Mouse (Mus musculus) heart, postnatal 10 days (tissue): ENCODE data around the gene Cldn11. TPM values are rescaled to one million over a fixed set of nuclear protein-coding genes. Genes with fewer than 3 reads are reported as not detected.
A peak's percentile ranks its signal among the peaks of the same experiment; 100 is the strongest.
"Not testable (repeated sequence)": the region's sequence is repeated elsewhere in the genome, so short reads cannot be mapped to it uniquely, and the experiment has no call there.

Experiments used
- DNase-seq, 2 experiments: peaks; one replicate each; pipeline ENCODE4 v3.0.0; 2021
- intact Hi-C: fragments of 180-260 bp; cut with DNase I; formaldehyde crosslinking; loops from one replicate; pipeline ENCODE4 v1.15.1; 2025
- total RNA-seq, 2 experiments: library from RNA; stranded (reverse); gene quantifications; 2 replicates each; pipeline ENCODE4 v1.2.3; 2021

The Cldn11 gene
- 1 to 10 TPM; 2.1 to 2.2 TPM for total RNA-seq

- intact Hi-C loops: loop anchor here (5.0 kb wide), 1 partner anchor 88 kb away; no protein-coding TSS in a partner anchor
Measured at GRCm38 (mm10) chr3:31149706-31150105, at the start of gene Cldn11. Gene Cldn11 (plus strand): TSS chr3:31149920.

DNA sequence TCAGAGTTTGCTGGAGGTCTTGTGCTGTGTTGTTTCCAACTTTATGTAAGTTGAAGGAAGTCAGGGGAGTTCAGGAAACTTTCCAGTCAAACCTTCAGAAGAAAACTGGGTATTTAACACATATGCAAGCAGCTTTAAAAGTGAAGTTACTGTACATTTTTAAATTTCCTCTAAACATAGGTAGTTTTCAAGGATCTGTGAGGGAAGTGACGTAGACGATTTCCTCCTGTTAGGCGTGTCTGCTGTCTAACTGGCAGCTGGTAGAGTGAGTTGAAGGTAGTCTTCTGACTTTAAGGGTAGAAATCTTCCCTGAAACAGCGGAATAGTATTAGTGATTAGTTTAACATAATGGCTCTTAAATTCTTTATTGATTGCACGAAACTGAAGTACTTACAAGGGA is 49.7 kb upstream of the Cldn11 start:
- no peak for DNase-seq
- intact Hi-C loops: no loop called here

More at GRCm38 (mm10) chr3:31149706-31150105, at the start of gene Cldn11:
- DNase-seq: peak; percentile 29 to 32

DNA sequence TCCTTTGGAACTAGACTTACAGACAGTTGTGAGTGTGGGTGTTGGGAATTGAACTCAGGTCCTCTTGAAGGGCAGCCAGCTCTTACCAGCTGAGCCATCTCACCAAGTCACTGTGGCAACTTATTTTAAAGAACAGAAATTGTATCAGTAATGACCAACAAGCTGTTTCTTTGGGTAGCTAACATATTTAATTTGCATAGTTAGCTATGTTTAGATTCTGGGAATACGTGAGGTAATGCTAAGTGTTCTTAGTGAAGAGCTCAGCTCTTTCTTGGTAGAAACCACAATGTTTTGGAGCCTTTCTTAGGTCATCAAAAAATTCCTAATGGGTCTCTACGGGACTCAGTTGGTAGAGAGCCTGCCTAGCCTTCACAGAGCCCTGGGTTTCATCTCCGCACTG is 48.9 kb upstream of the Cldn11 start:
- intact Hi-C loops: no loop called here
- DNase-seq: no peak

DNA sequence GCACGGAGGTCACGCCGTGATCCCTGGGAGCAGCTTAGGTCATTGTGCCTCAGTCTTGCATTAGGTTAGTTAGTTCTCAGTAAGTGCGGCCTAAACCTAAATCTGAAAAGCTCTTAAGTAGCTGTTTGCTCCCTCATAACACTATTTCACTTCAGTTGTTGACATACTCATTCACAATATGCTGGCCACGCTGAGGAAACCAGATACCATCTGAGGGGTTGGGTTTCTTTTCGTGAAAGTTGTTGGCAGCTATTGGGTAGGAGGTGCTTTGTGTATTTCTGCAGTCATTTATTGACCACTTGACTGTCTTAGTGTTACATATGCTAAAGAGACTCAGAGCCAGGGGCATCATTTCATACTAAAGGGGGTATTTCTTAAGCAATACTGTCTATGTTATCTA is 44.8 kb upstream of the Cldn11 start:
- intact Hi-C loops: no loop called here

DNA sequence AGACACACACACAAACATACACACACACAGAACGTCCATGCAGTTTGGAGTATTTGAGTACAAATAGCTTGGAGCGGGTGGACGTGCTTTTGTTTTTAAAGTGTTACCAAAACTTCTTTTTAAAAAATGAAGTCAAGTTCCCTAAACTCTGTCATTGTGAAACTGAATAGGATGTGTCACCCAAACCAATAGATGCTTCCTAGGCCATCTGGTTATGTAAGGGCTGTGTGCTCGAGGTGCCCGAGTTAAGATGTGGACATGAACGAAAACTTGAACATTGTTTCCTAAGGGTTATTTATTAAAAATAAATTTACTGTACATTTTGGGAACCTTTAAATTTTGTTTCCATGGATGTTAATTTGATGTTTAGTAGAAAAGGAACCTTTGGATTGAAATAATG is 43.1 kb upstream of the Cldn11 start:
- DNase-seq: no peak
- intact Hi-C loops: no loop called here

More for the DNA sequence above, 44.8 kb upstream of the Cldn11 start:
- no peak for DNase-seq

DNA sequence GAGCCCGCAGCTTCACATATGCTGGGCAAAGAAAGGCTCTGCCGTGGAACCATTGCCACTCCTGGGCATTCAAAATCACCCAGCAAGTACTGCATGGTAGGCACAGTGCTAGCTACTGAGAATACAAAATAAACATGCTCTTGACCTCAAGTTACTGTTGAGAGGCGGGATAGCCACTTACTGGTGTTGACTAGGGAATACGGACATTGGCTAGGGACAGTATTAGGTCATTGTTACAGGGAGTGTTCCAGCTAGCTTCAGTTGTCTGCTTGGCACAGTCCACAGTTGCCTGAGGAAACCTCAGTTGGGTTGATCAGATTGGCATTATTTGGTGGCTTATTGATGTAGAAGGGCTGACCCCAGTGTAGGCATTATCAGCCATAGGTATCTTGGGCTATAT is 42.0 kb upstream of the Cldn11 start:
- DNase-seq: peak; percentile 57 to 66
- intact Hi-C loops: no loop called here

- intact Hi-C loops: no loop called here
- no peak for DNase-seq
Measured at GRCm38 (mm10) chr3:31109108-31109507, 40.6 kb upstream of the Cldn11 start.

GRCm38 (mm10) chr3:31123098-31123497 is 26.6 kb upstream of the Cldn11 start:
- intact Hi-C loops: no loop called here
- no peak for DNase-seq

DNA sequence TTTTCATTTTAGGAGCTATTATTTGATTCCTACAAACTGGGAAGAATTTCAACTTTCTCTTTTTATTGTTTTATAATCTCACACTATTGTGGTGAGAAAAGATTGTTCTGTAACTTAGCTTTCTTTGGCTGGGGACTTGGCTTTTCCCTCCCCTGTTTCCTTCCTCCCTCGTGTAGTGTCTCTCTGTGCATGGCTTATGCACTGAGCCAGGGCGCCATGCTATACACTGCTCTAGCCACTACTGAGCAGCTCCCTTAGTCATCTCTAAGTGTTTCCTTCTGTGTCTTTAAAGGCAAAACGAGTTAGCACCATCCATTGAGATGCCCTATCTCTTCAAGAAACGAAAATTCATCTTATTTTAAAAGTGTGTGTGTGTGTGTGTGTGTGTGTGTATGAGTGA is 23.4 kb upstream of the Cldn11 start:
- DNase-seq: no peak
- intact Hi-C loops: no loop called here

GRCm38 (mm10) chr3:31126848-31127247 is 22.9 kb upstream of the Cldn11 start:
- intact Hi-C loops: no loop called here
- no peak for DNase-seq

GRCm38 (mm10) chr3:31129766-31130165 is 20.0 kb upstream of the Cldn11 start:
- intact Hi-C loops: loop anchor here (10.0 kb wide), 2 partner anchors 155 to 275 kb away; partner anchors contain the start of gene Gpr160
- no peak for DNase-seq

GRCm38 (mm10) chr3:31133664-31134063 is 16.1 kb upstream of the Cldn11 start:
- DNase-seq: no peak
- intact Hi-C loops: loop anchor here (10.0 kb wide), 2 partner anchors 159 to 279 kb away; partner anchors contain the start of gene Gpr160

DNA sequence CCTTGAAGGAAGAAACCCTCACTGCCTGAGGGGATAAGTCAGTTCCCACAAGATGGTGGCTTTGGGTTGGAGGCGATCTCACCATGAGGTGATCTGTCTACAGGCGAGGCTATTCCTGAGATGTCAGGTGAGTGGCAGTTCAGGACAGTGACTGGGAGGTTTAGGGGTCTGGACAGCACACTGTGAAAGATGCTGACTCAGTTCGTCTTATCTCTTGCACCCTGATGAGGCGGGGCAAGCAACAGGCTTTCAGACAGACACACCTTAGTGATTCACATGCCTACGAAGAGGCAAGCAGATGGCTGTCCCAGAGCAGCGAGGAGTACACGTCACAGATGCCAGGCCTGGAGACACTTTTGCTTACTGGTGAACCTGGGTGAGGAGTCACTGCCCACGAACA is 15.5 kb upstream of the Cldn11 start:
- no peak for DNase-seq
- intact Hi-C loops: loop anchor here (10.0 kb wide), 2 partner anchors 159 to 279 kb away; partner anchors contain the start of gene Gpr160

GRCm38 (mm10) chr3:31134696-31135095 is 15.0 kb upstream of the Cldn11 start:
- DNase-seq: peak in 1 of 2 experiments; percentile 19
- intact Hi-C loops: loop anchor here (5.0 to 10.0 kb wide), 3 partner anchors 160 to 542 kb away; partner anchors contain the start of gene Gpr160

DNA sequence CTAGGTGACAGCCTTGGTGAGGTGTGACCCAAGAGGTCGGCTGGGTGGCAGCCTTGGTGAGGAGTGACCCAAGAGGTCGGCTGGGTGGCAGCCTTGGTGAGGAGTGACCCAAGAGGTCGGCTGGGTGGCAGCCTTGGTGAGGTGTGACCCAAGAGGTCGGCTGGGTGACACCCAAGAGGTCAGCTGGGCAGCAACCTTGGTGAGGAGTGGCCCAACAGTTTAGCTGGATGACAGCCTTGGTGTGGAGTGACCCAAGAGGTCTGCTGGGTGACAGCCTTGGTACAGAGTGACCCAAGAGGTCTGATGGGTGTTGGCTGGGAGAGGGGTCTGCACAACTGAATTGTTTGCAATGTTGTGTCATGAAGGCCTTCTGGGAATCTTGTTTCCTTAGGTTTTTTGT is 13.1 kb upstream of the Cldn11 start:
- intact Hi-C loops: loop anchor here (5.0 to 10.0 kb wide), 3 partner anchors 162 to 544 kb away; partner anchors contain the start of gene Gpr160
- DNase-seq: not testable (repeated sequence)

- DNase-seq: peak; percentile 84 to 90
- intact Hi-C loops: loop anchor here (1.0 to 10.0 kb wide), 6 partner anchors 81 to 546 kb away; partner anchors contain the start of gene Gpr160
Measured at GRCm38 (mm10) chr3:31138454-31139424, 11.0 kb upstream of the Cldn11 start.

DNA sequence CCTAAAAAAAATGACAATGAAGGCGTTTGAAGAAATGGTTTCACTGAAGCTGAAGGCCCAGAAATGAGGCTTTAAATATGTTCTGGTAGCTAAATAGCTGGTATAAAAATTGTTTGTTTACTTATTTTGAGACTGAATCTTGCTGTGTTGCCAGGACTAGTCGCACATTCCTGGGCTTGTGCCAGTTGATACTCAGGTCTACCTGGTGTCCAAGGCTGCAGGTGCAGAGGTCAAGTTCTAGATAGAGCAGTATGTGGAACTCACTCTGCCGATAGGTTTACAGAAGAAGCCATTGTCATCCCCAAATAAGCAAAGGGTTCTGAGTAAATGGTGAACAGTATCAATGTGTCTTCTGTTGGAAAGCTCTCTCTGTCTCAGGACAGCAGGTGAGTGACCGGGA is 8.1 kb upstream of the Cldn11 start:
- intact Hi-C loops: no loop called here
- no peak for DNase-seq

DNA sequence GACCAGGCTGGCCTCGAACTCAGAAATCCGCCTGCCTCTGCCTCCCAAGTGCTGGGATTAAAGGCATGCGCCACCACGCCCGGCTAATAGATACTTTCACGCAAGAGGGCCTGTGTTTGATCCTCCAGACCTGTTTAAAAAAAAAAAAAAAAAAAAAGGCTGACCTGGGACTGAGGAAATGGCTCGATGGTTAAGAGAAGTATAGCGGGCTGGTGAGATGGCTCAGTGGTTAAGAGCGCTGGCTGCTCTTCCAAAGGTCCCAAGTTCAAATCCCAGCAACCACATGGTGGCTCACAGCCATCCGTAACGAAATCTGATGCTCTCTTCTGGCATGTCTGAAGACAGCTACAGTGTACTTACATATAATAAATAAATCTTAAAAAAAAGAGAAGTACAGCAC is 4.5 kb upstream of the Cldn11 start:
- DNase-seq: not testable (repeated sequence)
- intact Hi-C loops: loop anchor here (5.0 kb wide), 1 partner anchor 92 kb away; no protein-coding TSS in a partner anchor

GRCm38 (mm10) chr3:31145641-31146290 is 4.0 kb upstream of the Cldn11 start:
- DNase-seq: peak; percentile 88 to 91
- intact Hi-C loops: loop anchor here (1.0 to 5.0 kb wide), 3 partner anchors 92 to 458 kb away; no protein-coding TSS in a partner anchor

GRCm38 (mm10) chr3:31148595-31148994 is 1.1 kb upstream of the Cldn11 start:
- intact Hi-C loops: loop anchor here (5.0 kb wide), 1 partner anchor 89 kb away; no protein-coding TSS in a partner anchor
- DNase-seq: no peak

- intact Hi-C loops: no loop called here
- DNase-seq: peak in 1 of 2 experiments; percentile 16
Measured at GRCm38 (mm10) chr3:31152108-31152507, 2.4 kb downstream of the Cldn11 start.
